Mouse (Mus musculus) CD4-positive, CD25-positive, alpha-beta regulatory T cell, adult 2 months (primary cell): Measurements from ENCODE around the gene Gm28230.

ENCODE experiments used
- DNase-seq: peaks from one replicate; pipeline ENCODE4 v3.0.0-alpha.2; 2012; ENCODE audit warnings: low read depth, low spot score

The Gm28230 gene

DNA sequence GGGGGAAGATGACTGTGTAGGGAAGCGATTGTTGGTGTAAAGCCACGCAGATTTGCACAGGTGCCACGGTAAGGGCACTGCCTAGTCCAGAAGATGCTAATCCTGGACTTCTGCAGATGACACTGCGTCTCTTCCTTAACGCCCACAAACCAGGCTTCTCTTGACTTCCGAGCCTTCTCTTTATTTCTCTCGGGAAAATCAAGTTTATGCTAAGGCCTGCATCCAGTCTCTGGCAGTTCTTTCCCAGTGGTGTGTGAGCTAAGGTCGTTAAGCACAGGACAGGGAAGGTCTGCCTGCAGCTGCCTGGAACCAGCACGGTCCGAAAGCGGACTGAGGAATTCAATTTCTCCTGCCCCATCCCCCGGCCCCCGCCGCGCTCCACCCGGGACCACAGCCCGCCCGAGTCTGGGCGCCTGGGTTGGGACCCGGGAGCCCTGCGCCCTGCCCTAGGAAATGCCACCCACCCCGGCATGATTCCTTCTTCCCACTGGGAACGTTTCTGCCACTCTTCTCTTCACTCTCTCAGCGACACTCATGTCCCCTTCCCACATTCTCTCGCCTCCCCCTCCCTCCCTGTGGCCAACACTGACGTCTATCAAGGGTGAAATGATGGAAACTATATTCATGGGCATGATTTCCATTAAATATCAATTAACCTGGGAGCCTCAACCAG is 22.7 kb upstream of the Gm28230 start:
- no peak for DNase-seq

DNA sequence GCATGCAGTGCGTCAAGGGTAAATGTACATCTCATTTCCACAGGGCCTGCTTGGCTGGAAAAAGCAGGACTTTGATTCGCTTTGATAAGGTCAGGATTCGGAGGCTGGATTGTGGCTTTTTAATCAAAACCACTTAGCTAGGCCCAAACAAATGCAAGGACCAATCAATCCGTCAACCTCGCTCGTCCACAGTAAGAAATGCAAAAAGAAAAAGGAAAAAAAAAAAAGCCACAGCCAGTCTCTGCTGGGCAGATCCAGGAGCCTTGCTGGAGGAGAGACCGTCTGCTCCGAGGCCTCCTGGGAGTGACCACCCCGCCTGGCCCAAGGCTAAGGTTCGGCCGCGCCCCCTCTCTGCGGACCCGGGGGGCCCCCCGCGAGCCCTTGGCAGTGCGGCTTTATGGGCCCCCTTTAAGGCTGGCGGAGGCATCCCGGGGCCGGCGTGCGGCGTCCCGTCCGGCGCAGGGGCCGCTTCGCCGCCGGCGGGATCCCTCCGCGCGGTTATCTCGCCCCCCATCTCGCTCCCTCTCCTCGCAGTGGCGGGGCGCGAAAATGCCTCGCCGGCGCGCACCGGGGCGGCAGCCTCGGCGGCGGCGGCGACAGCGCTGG is 22.0 kb upstream of the Gm28230 start, which contains the start of gene Hoxd8:
Hoxd8 (plus strand) TSS at position 223 of the 606 bp plus-strand sequence.
- no peak for DNase-seq

DNA sequence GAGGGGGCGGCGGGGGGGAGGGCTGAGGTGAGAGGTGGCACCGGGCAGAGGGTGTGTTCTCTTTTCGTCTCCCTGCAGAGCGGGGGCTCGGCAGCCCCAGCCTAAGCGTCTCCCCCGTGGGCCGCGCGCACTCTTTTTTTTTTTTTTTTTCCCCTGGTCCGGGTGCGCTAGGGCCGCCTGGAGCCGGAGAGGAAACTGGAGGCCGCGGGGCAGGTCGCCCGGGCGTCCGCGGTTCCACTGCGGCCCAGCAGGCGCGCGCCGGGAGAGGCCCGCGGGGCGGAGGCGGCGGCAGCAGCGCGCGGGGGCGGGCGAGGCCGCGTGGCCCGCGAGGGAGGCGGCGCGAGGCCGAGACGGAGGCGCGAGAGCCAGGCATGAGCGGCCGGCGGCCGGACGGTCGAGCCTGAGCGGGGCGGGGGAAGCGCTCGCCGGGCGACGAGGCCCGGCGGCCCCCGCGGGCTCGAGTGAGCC is 21.5 kb upstream of the Gm28230 start:
- DNase-seq = peak; percentile 37

GRCm38 (mm10) chr2:74705467-74706089 is 20.9 kb upstream of the Gm28230 start:
- peak; percentile 38 for DNase-seq

- DNase-seq = no peak
Measured at GRCm38 (mm10) chr2:74706393-74706960, 20.1 kb upstream of the Gm28230 start.

DNA sequence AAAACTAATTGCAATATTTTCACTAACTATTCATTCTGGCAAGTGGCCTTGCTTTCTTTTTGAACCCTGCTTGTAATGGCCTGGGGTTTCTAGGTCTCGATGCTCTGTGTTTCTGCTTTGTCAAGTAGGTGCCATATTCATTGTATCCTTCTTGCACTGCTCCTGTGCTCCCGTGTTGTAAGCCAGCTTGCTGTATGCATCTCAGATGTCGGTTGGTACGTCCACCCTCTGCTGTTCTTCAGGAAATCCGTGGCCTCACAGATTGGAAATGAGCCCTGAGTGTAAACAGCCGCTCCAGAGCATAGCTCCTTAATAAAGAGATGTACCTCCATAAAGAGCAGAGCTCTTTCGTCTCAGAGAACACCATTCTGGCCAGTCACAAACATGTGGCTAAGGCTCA is 18.9 kb upstream of the Gm28230 start:
- DNase-seq = no peak

- no peak for DNase-seq
Measured at GRCm38 (mm10) chr2:74708676-74709075, 17.9 kb upstream of the Gm28230 start.

DNA sequence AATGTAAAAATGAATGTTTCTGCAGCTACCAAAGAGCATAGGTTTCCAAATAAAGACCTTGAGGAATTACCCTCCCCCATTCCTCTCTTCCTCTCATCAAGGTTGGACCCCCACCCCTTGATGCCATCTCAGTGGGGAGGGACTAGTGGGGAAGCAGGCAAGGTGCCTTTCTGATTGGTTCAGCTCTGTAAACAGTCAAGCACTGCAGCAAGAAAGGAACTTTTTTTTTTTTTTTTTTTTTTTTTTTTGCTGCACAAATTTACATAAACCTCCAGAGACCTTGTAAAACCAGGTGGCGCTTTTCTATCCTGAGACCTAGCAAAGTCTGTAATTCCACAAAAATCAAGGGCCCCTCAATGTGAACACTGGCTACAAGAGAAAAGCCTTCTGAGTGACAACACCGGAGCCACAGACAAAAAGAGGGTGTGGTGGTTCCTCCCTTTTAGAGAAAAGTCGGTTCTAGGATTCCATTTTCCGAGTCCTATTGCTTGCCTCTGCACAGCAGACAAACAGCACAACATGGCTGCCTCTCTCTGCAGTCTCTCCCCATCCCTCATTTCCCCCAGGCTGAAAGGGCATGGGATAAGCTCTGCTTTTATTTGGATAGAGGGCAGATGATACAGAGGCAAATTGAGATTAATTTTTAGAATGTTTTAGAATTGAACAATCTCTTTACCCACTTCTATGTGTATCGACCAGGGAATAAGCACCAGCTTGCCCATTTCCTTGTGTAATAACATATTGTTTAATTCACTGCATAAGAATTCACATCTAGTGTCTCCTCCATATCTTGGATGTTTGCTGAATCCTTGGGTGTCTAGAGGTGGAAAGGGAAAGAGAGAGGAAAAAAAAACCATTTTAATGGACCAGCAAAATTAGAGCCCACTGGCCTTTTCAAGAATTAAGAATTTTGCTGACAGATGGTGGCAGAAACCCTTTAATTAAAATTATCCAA is 16.8 kb upstream of the Gm28230 start:
- no peak for DNase-seq

DNA sequence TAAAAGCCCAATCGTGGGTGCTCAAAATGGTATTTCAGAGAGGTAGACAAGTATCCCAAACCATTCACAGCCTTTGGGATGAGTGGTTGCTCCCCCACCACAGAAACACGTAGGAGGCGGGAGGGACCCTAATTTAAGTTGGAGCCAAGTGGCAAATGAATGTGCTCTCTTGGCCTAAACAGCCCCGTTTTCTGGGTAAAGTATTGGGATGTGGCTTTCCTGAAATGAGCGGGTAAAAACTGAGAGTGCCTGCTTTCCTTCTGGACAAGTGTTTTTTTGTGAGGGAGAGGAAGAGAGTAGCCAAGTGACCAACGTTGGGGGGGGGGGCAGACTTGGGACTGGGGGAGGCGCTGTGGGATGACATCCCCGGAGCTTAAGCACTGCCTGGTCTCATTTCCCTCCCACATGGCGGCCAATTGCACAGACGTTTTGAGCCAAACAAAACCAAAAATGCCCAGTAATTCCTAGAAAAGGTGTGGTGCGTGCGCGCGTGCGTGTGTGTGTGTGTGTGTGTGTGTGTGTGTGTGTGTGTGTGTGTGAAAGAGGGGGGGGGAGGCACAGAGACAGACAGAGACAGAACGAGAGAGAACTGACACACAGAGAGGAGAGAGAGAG is 15.5 kb upstream of the Gm28230 start:
- no peak for DNase-seq

- no peak for DNase-seq
Measured at GRCm38 (mm10) chr2:74711721-74712621, 14.6 kb upstream of the Gm28230 start, which contains the start of the genes Hoxd3 and Hoxd4. Gene Hoxd3 (plus strand): TSS chr2:74711927. Gene Hoxd4 (plus strand): TSS chr2:74711929.

DNA sequence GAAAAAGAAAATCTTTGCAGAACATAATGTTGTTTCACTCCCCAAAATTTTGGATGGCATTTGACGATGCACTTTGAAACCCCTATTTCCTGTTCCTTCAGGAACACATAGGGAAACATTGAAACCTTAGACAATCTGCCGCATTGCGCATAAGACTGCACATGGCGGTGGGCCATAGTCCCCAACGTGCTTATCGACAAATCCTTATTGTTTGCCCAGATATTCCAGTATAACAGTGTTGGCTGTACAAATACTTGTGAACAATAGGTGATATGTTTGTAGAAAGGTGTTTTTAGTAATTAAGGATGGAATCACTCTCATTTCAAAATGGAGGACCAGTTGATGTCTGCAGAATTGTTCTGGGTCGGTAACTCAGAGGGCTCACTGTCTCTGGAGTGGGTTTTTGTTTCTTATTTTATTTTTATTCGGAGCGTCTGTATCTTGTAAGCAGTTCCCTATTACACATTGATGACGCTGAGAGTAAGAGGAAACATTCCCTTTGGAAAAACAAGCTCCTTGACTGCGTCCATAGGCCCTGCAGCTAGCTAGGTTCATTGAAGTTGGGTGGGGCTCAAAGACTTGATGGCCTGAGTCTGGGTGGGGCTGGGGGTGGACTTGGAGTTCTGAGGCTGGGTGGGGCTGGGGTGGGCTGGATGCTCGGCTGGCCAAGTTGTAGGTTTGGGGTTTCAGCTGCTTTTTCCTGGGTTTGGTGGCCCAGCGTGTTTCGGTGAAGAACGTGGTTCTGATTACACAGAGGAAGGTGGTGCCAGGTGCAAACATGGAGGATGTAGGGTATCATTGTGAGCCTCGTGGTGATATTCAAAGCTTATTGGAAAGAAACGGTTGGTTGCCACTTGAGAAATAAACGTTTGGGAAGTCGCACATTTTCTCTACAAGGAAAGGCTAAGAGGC is 13.0 kb upstream of the Gm28230 start:
- no peak for DNase-seq

- DNase-seq = no peak
Measured at GRCm38 (mm10) chr2:74714156-74714789, 12.3 kb upstream of the Gm28230 start.

GRCm38 (mm10) chr2:74714881-74715280 is 11.6 kb upstream of the Gm28230 start:
- DNase-seq = no peak

DNA sequence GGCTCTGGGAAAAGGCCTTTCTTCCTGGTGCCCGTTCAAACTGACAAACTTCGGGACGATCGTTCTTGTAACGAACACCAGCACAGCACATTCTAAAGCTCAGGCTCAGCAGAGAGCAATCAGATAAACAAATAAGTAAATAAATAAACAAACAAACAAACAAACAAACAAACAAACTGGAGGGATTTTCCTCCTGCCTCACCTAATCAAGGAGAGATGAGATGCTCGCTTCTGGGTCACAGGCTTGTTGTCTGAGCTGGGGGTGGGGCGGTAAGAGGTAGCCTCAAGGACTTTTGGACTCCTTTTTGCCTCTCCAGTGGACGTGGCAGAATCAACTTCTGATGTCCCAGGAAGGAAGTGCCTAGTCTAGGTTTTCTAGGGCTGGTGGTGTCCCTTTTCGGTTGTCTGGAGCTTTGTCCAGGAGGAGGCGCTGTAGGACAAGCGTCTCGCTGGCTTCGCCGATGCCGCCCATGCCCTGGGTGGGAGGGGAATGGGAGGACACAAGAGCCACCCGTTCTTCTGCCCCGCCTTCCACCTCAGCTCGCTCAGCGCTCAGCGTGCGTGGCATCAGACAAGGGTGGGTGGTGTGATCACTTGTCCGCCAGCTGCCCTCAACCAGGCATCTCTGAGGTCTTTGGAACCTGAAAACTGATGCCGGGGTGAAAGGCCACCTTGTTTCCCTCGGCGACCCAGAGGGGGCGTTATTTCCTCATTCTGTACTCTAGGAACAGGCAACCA is 10.9 kb upstream of the Gm28230 start:
- peak; percentile 81 for DNase-seq

DNA sequence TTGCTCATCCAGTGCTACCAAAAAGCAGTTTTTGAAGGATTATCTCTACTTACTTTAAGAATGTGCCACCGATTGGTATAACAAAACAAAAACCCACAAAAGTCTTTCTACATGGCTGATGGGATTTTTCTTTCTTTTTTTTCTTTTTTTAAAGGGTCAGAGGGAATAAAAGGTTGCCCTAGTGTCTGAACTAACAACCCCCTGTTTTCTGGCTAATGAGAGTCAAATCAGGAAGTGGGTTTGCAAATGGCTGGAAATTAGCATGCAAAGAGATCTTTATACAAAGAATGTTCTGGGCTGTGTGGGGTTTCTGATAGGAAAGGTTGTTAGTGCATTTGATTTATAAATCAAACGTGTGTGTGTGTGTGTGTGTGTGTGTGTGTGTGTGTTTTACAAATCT is 6.1 kb upstream of the Gm28230 start:
- DNase-seq = no peak

- DNase-seq = no peak
Measured at GRCm38 (mm10) chr2:74720955-74721491, 5.5 kb upstream of the Gm28230 start.

DNA sequence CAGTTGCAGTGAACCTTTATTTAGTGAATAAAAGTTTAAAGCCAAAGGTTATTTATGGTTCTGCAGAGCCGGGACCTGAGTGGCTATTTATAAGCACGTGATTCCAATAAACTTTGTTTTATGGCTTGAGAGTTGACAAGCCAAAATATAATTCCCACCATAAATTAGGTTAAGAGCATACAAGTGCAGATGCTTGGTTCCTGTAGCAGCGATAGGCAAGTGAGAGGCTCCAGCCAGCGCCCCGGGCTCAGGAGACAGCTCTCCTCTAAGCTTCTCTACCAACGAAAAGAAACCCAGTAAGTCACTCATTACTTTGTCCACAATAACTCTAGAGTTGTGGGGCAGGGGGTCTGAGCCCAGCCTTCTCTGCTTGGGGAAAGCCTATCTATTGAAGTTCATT is 4.6 kb upstream of the Gm28230 start:
- no peak for DNase-seq
